Mouse (Mus musculus) intestine, postnatal 0 days (tissue): ENCODE measurements around the gene Mamdc2. TPM values are rescaled to one million over a fixed set of nuclear protein-coding genes. Genes with fewer than 3 reads are reported as not detected.

Source experiments
- ATAC-seq: fragments of 200-750 bp; cut with Nextera tagmentation; 2 replicates; pipeline ENCODE4 v1.8.0; 2017; ENCODE audit warnings: mild to moderate bottlenecking, moderate TSS enrichment, moderate library complexity
- H3K27ac ChIP-seq: fragments of 300-500 bp; sonication (generic); 2 replicates; pipeline ENCODE4 v1.5.1; 2014; ENCODE audit warnings: mild to moderate bottlenecking, low read depth, low read length, moderate library complexity
- H3K27me3 ChIP-seq: fragments of 300-500 bp; sonication (generic); replicated peaks from 2 replicates; pipeline ENCODE4 v1.6.1; 2014; ENCODE audit warnings: low read length, mixed read lengths; ENCODE audit not compliant: control insufficient read depth, insufficient read depth
- H3K36me3 ChIP-seq: fragments of 300-500 bp; sonication (generic); 2 replicates; pipeline ENCODE4 v1.6.1; 2014; ENCODE audit warnings: mild to moderate bottlenecking, moderate library complexity; ENCODE audit not compliant: control insufficient read depth, insufficient read depth
- H3K4me1 ChIP-seq: fragments of 300-500 bp; sonication (generic); replicated peaks from 2 replicates; pipeline ENCODE4 v1.6.1; 2014; ENCODE audit warnings: antibody characterized with exemption, low read length, mixed read lengths; ENCODE audit not compliant: control insufficient read depth, insufficient read depth
- H3K4me2 ChIP-seq: fragments of 300-500 bp; sonication (generic); replicated peaks from 2 replicates; pipeline ENCODE4 v1.6.1; 2014; ENCODE audit warnings: low read depth, mild to moderate bottlenecking, moderate library complexity
- H3K4me3 ChIP-seq: fragments of 300-500 bp; sonication (generic); 2 replicates; pipeline ENCODE4 v1.5.1; 2014; ENCODE audit warnings: low read depth, low read length
- H3K9ac ChIP-seq: fragments of 300-500 bp; sonication (generic); 2 replicates; pipeline ENCODE4 v1.6.1; 2014; ENCODE audit warnings: mild to moderate bottlenecking, low read depth, low read length
- H3K9me3 ChIP-seq: fragments of 300-500 bp; sonication (generic); 2 replicates; pipeline ENCODE4 v1.6.1; 2016; ENCODE audit warnings: mixed run types; ENCODE audit not compliant: control insufficient read depth
- CTCF ChIP-seq: sonication (generic); IDR thresholded peaks from 2 replicates; pipeline ENCODE4 v1.5.1; 2016; ENCODE audit warnings: low read depth, mild to moderate bottlenecking, control low read depth, antibody characterized with exemption, moderate library complexity
- WGBS: fragments of 180-500 bp; shearing (Covaris S2); extraction: QIAGEN DNeasy Blood & Tissue Kit; methylation state at CpG from one replicate; pipeline ENCODE4 v1.1.7; 2014; 5-methylcytosine and 5-hydroxymethylcytosine counted together
- polyA plus RNA-seq: library from polyadenylated mRNA; unstranded; fragments of >200 nt; fragmentation: Nextera tagmentation; extraction: Ambion mirVana; gene quantifications from 2 replicates; pipeline ENCODE4 v1.2.1, GENCODE M21; 2015

The Mamdc2 gene
- polyA plus RNA-seq, 1 experiment from 2014 or later: 2.6 TPM

GRCm38 (mm10) chr19:23289251-23289650, 159.0 kb downstream of the Mamdc2 start:
- H3K4me1 ChIP-seq: no peaks in the 10 kb centered on the region
- no peak for ATAC-seq
- H3K36me3 ChIP-seq: no peaks in the 10 kb centered on the region
- WGBS: 56% methylated on average over 1 of the region's 1 CpGs
- no peaks in the 10 kb centered on the region for H3K9me3 ChIP-seq
- H3K27me3 ChIP-seq: no peaks in the 10 kb centered on the region
- TF ChIP-seq CTCF: no peak
- no peak overlapping the region for H3K9ac ChIP-seq
- H3K4me2 ChIP-seq: no peak overlapping the region
- H3K4me3 ChIP-seq: no peak overlapping the region
- H3K27ac ChIP-seq: no peak overlapping the region

DNA sequence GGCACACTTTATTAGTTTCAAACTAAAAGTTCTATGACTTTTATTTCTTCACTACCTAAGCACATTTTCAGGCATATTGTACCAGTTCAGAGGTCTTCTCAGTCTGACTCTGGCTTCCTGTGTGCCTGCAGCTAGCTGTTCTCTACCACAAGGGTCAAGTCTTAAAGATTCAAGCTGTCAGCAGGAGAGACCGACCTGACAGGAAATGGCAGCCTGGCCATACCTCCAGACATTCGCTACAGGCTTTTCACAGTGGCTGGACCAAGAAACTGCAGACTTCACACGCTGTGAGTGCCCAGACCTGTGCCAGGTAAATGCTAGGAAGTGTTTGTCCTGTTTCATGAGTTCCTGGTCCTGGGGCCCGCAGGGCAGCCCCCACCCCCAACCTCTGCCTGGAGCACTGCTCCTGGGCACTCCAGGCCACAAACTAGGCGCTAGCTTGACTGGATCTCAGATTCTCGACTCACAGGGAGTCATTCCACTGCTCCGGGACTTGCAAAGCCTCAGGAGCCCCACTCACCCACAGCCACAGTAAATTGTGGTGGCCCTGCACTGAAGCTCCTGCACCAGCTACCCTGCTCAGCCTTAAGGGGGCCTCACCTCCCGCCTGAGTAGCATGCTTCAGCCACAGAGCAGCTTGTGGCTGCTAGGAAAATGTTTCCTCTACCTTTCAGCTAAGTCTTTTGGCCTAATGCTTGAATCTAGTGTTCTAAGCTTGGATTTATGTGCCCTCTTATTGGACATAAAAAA, 166.2 kb downstream of the Mamdc2 start:
- Histone ChIP-seq H3K4me2 (no peak overlapping the region), H3K9ac (no peak overlapping the region), H3K36me3 (no peaks in the 10 kb centered on the region), H3K4me3 (no peak overlapping the region), H3K9me3 (no peaks in the 10 kb centered on the region), H3K27ac (no peak overlapping the region), H3K27me3 (no peaks in the 10 kb centered on the region), H3K4me1 (no peaks in the 10 kb centered on the region)
- 58% methylated on average over 8 of the region's 8 CpGs for WGBS
- ATAC-seq: no peak
- no peak for TF ChIP-seq CTCF

DNA sequence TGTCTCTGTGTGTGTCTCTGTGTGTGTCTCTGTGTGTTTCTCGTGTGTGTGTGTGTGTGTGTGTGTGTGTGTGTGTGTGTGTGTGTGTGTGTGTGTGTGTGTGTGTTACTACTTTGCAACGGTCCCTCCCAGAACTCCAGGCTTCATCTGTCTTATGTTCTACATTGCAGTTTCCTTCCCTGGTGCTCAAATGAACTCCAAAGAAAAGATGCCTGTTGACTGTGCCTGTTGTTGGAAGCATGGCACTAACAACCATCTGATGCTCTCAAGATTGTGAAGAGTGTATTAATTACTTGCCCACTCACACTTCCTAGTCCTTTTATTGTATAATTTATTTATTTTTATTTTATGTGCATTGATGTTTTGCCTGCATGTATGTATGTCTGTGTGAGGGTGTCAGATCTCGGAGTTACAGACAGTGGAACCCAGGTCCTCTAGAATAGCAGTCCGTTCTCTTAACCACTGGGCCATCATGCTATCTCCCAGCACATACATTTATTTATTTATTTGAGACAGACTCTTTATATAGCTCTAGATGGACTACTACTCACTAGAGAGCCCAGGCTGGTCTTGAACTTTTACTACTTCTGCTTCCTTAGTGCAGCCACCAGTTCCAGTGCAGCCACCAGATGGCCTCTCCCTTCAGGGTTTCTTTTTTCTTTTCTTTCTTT, 174.1 kb downstream of the Mamdc2 start:
- no peak for TF ChIP-seq CTCF
- H3K9ac ChIP-seq: no peak overlapping the region
- peak overlapping the region; percentile 93 for H3K4me3 ChIP-seq
- H3K27me3 ChIP-seq: no peaks in the 10 kb centered on the region
- no peak overlapping the region for H3K27ac ChIP-seq
- no peaks in the 10 kb centered on the region for H3K36me3 ChIP-seq
- peak overlapping the region; percentile 86 for H3K4me2 ChIP-seq
- no peaks in the 10 kb centered on the region for H3K9me3 ChIP-seq
- H3K4me1 ChIP-seq: no peaks in the 10 kb centered on the region
- ATAC-seq: peak; percentile 24; the same call in 1 of the 2 replicates
- WGBS: 53% methylated on average over 4 of the region's 4 CpGs

GRCm38 (mm10) chr19:23273355-23274053, 174.7 kb downstream of the Mamdc2 start, which contains the start of gene Smc5:
Gene Smc5, minus strand, starts transcription at chr19:23273897.
- Histone ChIP-seq H3K4me2 (peak within 1 kb of the TSS; percentile 86), H3K9ac (peak within 1 kb of the TSS; percentile 89), H3K4me1 (no peaks in the 10 kb centered on the region), H3K4me3 (peak within 1 kb of the TSS; percentile 93), H3K9me3 (no peaks in the 10 kb centered on the region), H3K27me3 (no peaks in the 10 kb centered on the region), H3K36me3 (0 out of 2 replicates have a peak, but pooled peaks cover 5% of the 10 kb centered on the region), H3K27ac (no peak within 1 kb of the TSS)
- peak; percentile 96 for ATAC-seq
- TF ChIP-seq CTCF: no peak
- WGBS: under 1% methylated on average over 69 of the region's 69 CpGs

- Histone ChIP-seq H3K36me3 (peaks cover 36% of the 10 kb centered on the region), H3K4me2 (no peak overlapping the region), H3K27me3 (no peaks in the 10 kb centered on the region), H3K4me3 (no peak overlapping the region), H3K9me3 (no peaks in the 10 kb centered on the region), H3K27ac (no peak overlapping the region), H3K4me1 (no peaks in the 10 kb centered on the region), H3K9ac (no peak overlapping the region)
- TF ChIP-seq CTCF: no peak
- WGBS: 88% methylated on average over 9 of the region's 9 CpGs
- no peak for ATAC-seq
These were observed 191.5 kb downstream of the Mamdc2 start for GRCm38 (mm10) chr19:23256771-23257170.

Other genes starting within 250 kb of the Mamdc2 start
- gene Smc5, start 174.5 kb downstream of the Mamdc2 start, polyA plus RNA-seq: 6.5 and 7.9 TPM in 2 replicates
- 0.66 and 0.88 TPM in 2 replicates for gene 1700028P14Rik, start 204.4 kb upstream of the Mamdc2 start, polyA plus RNA-seq
- 2.8 and 3.6 TPM in 2 replicates for gene Ptar1, start 239.0 kb upstream of the Mamdc2 start, polyA plus RNA-seq